Mouse (Mus musculus): ENCODE results near the gene Adcy1. TPM values are rescaled to one million over a fixed set of nuclear protein-coding genes. Genes with fewer than 3 reads are reported as not detected.
A peak's percentile ranks its signal among the peaks of the same experiment; 100 is the strongest.

The Adcy1 gene
- polyA plus RNA-seq, 1 experiment, result 2.2 TPM

DNA sequence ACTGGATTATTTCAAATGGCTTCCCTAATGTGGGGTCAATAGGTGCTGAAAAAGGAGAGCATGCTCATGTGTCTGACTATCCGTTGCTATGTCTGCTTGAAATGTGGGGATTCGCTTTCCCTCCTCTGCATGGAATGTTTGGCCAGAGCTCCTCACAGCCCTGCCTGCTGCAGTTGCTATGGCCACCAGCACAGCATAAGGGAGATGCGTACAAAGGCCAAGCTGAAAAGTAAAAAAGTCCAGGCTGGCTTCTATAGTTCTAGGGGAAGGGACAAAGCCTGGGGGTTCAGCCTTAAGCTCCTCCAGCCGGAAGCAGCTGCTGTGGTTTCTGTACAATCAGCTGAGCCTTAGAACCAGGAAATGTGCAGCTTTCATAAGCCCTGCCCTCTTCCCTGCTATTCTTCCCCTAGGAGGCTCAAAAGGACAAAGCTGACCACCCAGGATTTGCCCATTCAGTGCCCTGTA, 97.4 kb downstream of the Adcy1 start:
- TF ChIP-seq CTCF (IDR thresholded peaks at IDR 0.05; ENCODE audit: borderline replicate concordance, insufficient read depth, low read length) (no peak), POLR2A (IDR thresholded peaks at IDR 0.05; ENCODE audit: low read depth, low read length) (no peak)
- no peak overlapping the region for H3K4me3 ChIP-seq (ENCODE audit: insufficient read depth, low read length)
- no peak overlapping the region for H3K27ac ChIP-seq (ENCODE audit: insufficient read depth, low read length)
- H3K4me1 ChIP-seq (ENCODE audit: control insufficient read depth, insufficient read depth, low read length), result no peaks in the 10 kb centered on the region

DNA sequence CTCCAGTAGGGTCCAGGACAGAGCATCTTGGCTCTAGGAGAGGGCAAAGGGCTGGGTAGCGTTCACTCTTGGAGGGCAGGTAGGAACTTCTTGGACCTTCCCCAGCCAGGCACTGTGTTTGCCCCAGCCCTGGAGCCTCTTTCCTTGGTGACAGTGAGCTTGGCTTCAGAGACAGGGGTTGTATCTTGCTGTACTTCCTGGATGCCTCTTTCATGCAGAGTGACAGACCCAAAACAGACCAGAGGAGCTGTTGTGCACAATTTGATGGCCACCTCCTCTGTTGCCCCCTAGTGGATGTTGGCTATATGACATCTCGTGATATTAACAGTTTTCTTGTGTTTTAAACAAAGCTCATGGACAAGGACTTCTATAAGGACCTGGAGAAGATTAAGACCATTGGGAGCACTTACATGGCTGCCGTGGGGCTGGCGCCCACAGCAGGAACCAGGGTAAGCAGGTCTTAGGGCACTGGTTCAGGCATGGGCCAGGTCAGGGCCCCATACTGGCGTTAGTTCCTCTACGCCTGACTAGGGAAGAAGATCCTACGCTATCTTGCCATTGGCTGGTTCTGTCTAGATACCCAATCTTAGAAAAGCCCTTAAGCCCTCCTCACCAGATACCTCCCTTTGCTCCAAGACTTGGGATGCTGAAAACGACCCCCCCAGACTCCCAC, 98.3 kb downstream of the Adcy1 start:
- no peaks in the 10 kb centered on the region for H3K4me1 ChIP-seq (ENCODE audit: control insufficient read depth, insufficient read depth, low read length)
- TF ChIP-seq POLR2A (IDR thresholded peaks at IDR 0.05; ENCODE audit: low read depth, low read length), result no peak
- peak; percentile 44; the same call in 1 of the 2 replicates for TF ChIP-seq CTCF (IDR thresholded peaks at IDR 0.05; ENCODE audit: borderline replicate concordance, insufficient read depth, low read length)
- H3K27ac ChIP-seq (ENCODE audit: insufficient read depth, low read length), result no peak overlapping the region
- no peak overlapping the region for H3K4me3 ChIP-seq (ENCODE audit: insufficient read depth, low read length)

DNA sequence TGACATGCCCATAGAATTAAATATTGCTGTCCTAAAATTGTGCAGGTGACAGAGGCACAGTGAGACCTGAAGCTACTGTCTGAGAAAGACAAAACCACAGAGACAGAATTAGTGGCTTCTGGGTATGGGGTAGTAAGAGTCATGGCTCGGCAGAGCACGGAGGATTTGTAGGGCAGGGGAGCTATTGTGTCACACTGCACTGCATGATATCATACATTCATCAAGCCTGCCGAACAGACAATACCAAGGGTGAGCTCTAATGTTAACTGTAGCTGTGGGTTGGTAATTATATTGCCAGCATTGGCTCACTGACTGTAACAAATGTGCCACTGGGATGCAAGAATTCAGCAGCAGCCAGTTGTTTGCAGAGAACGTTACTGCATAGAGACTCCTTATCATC, 101.1 kb downstream of the Adcy1 start:
- H3K4me3 ChIP-seq (ENCODE audit: insufficient read depth, low read length), result no peak overlapping the region
- H3K4me1 ChIP-seq (ENCODE audit: control insufficient read depth, insufficient read depth, low read length), result no peaks in the 10 kb centered on the region
- H3K27ac ChIP-seq (ENCODE audit: insufficient read depth, low read length), result no peak overlapping the region
- TF ChIP-seq CTCF (IDR thresholded peaks at IDR 0.05; ENCODE audit: borderline replicate concordance, insufficient read depth, low read length) (no peak), POLR2A (IDR thresholded peaks at IDR 0.05; ENCODE audit: low read depth, low read length) (no peak)

DNA sequence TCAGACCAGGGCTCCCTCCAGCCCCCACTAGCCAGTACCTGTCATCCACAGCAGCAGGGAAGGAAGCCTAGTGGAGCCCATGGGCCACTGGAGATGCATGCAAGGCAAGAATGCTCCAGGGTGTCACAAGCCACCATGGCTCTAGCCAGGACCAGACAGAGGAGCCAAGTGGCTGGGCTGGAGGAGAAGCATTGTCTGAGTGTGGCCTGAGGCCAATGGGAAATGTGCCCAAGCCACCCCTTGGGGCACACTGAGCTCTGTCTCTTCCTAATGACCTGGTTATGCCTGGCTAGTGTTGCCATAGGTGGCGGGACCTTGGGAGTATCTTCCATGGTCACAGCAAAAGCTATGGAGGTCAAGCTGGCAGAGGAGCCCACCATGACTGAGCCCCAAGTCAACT, 106.4 kb downstream of the Adcy1 start:
- no peaks in the 10 kb centered on the region for H3K4me1 ChIP-seq (ENCODE audit: control insufficient read depth, insufficient read depth, low read length)
- no peak overlapping the region for H3K27ac ChIP-seq (ENCODE audit: insufficient read depth, low read length)
- TF ChIP-seq CTCF (IDR thresholded peaks at IDR 0.05; ENCODE audit: borderline replicate concordance, insufficient read depth, low read length), result no peak
- no peak for TF ChIP-seq POLR2A (IDR thresholded peaks at IDR 0.05; ENCODE audit: low read depth, low read length)
- no peak overlapping the region for H3K4me3 ChIP-seq (ENCODE audit: insufficient read depth, low read length)

DNA sequence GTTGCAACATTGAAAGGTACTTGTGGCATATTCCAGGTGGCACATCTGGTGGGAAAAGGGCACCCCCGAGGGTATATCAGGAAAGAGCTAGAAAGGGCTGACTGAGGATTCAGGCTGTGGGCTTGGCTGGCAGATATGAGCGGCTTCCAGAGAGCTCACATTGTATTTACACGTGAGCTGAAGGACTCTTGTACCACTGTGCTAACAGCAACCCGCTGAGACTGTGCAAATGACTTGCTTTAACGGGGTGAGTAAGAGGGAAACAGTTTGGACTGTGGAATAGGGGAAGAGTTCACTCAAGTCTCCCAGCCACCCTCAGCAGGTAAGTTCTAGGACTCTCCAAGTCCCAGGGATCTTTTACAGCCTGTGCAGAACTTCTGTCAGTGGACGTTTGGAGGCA, 110.4 kb downstream of the Adcy1 start:
- Histone ChIP-seq H3K27ac (ENCODE audit: insufficient read depth, low read length) (no peak overlapping the region), H3K4me1 (ENCODE audit: control insufficient read depth, insufficient read depth, low read length) (no peaks in the 10 kb centered on the region), H3K4me3 (ENCODE audit: insufficient read depth, low read length) (no peak overlapping the region)
- TF ChIP-seq POLR2A (IDR thresholded peaks at IDR 0.05; ENCODE audit: low read depth, low read length) (no peak), CTCF (IDR thresholded peaks at IDR 0.05; ENCODE audit: borderline replicate concordance, insufficient read depth, low read length) (no peak)

DNA sequence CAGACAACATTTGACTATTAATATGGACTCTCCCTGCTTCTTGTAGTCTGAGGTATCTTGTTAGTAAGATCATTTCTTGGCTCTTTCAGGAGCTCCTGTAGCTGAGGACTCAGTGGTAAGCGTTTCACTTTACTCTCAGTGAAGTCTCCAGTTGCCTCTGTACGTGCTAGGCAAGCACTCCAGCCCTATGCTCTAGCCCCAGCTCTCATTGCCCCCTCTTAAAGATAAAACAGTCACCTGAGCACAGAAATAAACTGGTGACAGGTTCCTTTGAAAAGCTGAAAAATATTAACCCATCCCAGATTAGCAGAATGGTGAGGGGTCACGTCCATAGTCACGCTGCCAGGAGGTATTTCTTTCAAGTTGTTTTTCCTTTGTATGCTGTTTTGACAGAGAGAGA, 115.4 kb downstream of the Adcy1 start:
- no peaks in the 10 kb centered on the region for H3K4me1 ChIP-seq (ENCODE audit: control insufficient read depth, insufficient read depth, low read length)
- TF ChIP-seq CTCF (IDR thresholded peaks at IDR 0.05; ENCODE audit: borderline replicate concordance, insufficient read depth, low read length) (no peak), POLR2A (IDR thresholded peaks at IDR 0.05; ENCODE audit: low read depth, low read length) (no peak)
- no peak overlapping the region for H3K27ac ChIP-seq (ENCODE audit: insufficient read depth, low read length)
- no peak overlapping the region for H3K4me3 ChIP-seq (ENCODE audit: insufficient read depth, low read length)

DNA sequence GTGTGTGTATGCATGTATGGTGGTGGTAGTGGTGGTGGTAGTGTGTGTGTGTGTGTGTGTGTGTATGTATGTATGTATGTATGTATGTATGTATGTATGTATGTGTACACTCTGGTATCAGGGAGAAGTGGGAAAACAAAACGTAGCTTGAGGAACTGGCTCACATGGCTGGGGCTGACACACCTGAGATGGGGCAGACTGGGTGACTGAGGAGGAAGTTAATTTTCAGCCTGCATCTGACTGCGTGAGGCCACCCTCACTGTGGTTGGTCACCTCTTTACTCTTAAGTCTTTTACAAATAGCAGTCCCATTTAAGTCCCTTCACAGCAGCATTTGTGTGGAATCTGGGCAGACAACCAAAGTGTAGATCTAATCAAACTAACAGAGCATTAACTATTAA, 116.0 kb downstream of the Adcy1 start:
- no peaks in the 10 kb centered on the region for H3K4me1 ChIP-seq (ENCODE audit: control insufficient read depth, insufficient read depth, low read length)
- TF ChIP-seq POLR2A (IDR thresholded peaks at IDR 0.05; ENCODE audit: low read depth, low read length) (no peak), CTCF (IDR thresholded peaks at IDR 0.05; ENCODE audit: borderline replicate concordance, insufficient read depth, low read length) (no peak)
- H3K27ac ChIP-seq (ENCODE audit: insufficient read depth, low read length), result no peak overlapping the region
- H3K4me3 ChIP-seq (ENCODE audit: insufficient read depth, low read length), result no peak overlapping the region

DNA sequence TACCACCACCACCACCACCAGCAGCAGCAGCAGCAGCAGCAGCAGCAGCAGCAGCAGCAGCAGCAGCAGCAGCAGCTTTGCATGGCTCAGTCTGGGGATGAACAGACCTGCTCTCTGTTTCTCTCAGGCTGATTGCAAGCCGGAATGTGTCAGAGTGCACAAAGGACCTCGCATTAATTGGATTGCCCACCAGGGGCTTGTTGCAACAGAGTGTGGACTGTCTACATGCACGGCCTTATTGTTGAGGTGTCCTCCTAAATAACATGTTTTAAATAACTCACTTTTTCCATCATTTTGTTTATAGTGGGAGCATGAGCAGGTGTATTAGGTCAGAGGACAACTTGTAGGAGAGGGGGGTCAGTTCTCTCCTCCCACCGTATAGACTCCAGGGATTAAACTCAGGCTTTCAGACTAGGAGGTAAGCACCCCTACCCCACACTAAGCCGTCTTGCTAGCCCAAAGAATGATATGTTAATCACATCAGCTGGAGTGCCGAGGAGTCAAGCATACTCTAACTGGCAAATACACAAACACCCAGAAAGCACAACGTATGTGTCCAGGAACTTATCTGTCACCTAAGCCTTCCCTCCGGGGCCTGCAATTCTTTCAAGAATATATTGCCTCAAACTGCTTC, 119.2 kb downstream of the Adcy1 start:
- TF ChIP-seq POLR2A (IDR thresholded peaks at IDR 0.05; ENCODE audit: low read depth, low read length) (no peak), CTCF (IDR thresholded peaks at IDR 0.05; ENCODE audit: borderline replicate concordance, insufficient read depth, low read length) (no peak)
- Histone ChIP-seq H3K4me1 (ENCODE audit: control insufficient read depth, insufficient read depth, low read length) (no peaks in the 10 kb centered on the region), H3K4me3 (ENCODE audit: insufficient read depth, low read length) (no peak overlapping the region), H3K27ac (ENCODE audit: insufficient read depth, low read length) (no peak overlapping the region)

DNA sequence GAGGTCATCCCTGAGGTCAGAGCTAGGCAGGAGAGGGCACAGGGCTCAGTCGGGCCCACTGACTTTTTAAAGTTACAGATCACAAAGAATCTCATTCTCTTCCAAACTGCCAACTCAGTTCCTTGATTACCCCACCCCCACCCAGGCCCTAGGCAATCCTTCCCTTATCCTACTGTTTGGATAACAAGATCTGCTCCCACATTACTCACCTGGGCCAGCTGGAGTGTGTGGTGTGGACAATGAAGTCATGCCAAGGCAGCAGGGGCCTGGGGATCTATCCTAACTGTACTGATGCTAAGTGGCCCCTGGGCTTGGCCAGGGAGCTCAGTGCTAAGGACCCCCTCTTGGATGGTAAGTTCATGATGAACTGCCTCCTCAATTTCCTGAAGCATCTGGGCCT, 121.1 kb downstream of the Adcy1 start:
- Histone ChIP-seq H3K4me1 (ENCODE audit: control insufficient read depth, insufficient read depth, low read length) (no peaks in the 10 kb centered on the region), H3K4me3 (ENCODE audit: insufficient read depth, low read length) (no peak overlapping the region), H3K27ac (ENCODE audit: insufficient read depth, low read length) (no peak overlapping the region)
- TF ChIP-seq CTCF (IDR thresholded peaks at IDR 0.05; ENCODE audit: borderline replicate concordance, insufficient read depth, low read length), result no peak
- TF ChIP-seq POLR2A (IDR thresholded peaks at IDR 0.05; ENCODE audit: low read depth, low read length), result no peak

DNA sequence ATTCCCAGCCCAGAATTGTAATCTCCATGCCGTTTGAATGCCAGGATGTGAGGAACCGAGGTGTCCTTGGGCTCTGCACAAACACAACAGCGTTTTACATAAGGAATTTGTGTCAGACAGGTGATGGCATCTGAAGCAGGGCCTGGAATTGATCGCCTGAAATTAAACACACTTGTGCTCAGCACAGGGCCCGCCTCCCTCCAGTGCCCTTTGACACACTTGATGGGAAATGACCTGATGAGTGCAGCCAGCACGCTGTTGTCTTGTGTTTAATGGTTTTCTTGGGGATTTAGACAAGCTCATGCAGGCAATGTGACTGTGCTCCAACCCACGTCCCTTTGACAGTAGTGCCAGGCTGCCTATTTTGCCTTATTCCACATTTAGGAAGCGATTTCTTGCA, 124.2 kb downstream of the Adcy1 start:
- no peak for TF ChIP-seq CTCF (IDR thresholded peaks at IDR 0.05; ENCODE audit: borderline replicate concordance, insufficient read depth, low read length)
- no peak for TF ChIP-seq POLR2A (IDR thresholded peaks at IDR 0.05; ENCODE audit: low read depth, low read length)
- Histone ChIP-seq H3K4me1 (ENCODE audit: control insufficient read depth, insufficient read depth, low read length) (no peaks in the 10 kb centered on the region), H3K27ac (ENCODE audit: insufficient read depth, low read length) (no peak overlapping the region), H3K4me3 (ENCODE audit: insufficient read depth, low read length) (no peak overlapping the region)

Measured in embryonic fibroblast, embryonic 13.5 days (primary cell).